In the genomic region with DNA sequence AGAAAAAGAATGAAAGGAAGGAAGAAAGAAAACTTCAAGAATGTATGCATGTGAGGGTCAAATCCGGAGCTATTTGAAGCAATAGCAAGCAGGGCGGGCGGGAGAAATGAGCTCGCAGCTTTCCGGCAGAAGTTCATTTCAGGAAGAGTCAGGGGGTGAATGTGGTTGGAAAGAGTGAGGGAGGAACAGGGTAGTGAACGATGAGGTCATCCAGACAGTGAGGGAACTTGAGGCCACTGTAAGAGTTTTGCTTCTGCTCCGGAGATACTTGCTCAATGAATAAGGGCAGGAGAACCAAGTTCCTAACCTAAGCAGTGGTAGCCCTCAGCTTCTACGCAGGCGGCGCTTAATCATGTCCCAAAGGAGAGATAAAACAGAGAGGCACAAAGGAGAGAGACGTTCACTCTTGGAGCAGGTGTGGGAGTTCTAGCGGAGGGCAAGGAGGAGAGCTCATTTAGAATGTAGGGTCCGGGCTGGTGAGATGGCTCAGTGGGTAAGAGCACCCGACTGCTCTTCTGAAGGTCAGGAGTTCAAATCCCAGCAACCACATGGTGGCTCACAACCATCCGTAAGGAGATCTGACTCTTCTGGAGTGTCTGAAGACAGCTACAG, we compare ENCODE assay signal across 7 mouse cellular contexts. TPM values are rescaled to one million over a fixed set of nuclear protein-coding genes. Genes with fewer than 3 reads are reported as not detected.
DNase-seq lines count a peak whose midpoint lies in the region; ATAC-seq and TF ChIP-seq lines count a peak whose summit lies in the region.

No protein-coding gene starts in this region.

- peak; percentile 77 for ATAC-seq in common myeloid progenitor, adult 5-6 weeks (replicated peaks; ENCODE audit: low read depth, poor library complexity, severe bottlenecking)
- peak; percentile 65 for ATAC-seq in neutrophil, adult 5-6 weeks (ENCODE audit: extremely low read depth, insufficient number of reproducible peaks, low FRiP score, poor library complexity, severe bottlenecking)

- TF ChIP-seq POLR2A in lung, adult 2 months (IDR thresholded peaks at IDR 0.05; ENCODE audit: borderline replicate concordance, extremely low read depth, low read depth, low read length), result no peak

- peak; percentile 28 for DNase-seq in lung, adult 2 months
- DNase-seq in lung, postnatal 25 days (ENCODE audit: low spot score), result no peak
- DNase-seq in induced T-regulatory cell, adult 2 months (ENCODE audit: low read depth), result peak; percentile 62
- no peak for DNase-seq in gastrocnemius, adult 8-10 months (ENCODE audit: low spot score in 2 of 2)
- no peak for DNase-seq in spleen, postnatal 36 days (ENCODE audit: low spot score in 2 of 2)

- H3K4me3 ChIP-seq in lung, adult 2 months (replicated peaks; ENCODE audit: extremely low read depth, low read depth, low read length), result no peak overlapping the region

- WGBS in lung, adult 2 months, result 14% methylated on average over 15 of the region's 15 CpGs

- peaks cover 36% of the 10 kb centered on the region for H3K4me1 ChIP-seq in lung, adult 2 months (ENCODE audit: control insufficient read depth, insufficient read depth, low read length)

- TF ChIP-seq CTCF in lung, adult 2 months (IDR thresholded peaks at IDR 0.05; ENCODE audit: insufficient read depth, low read length), result no peak

RNA-seq across cellular contexts. Expression of gene Trim8, which starts 21.0 kb away (rescaled TPM):
- 87.2 and 115 TPM in 2 replicates for polyA plus RNA-seq in lung, adult 2 months (2012; rRNA removed)
- 17.7 and 30.3 TPM in 2 replicates for total RNA-seq in common myeloid progenitor, adult 5-6 weeks (2017)
- total RNA-seq in neutrophil, adult 5-6 weeks (2017), result 36.7 and 47.5 TPM in 2 replicates
- 10 to 100 TPM; 22.0 to 24.0 (median 22.7) TPM for total RNA-seq in gastrocnemius, adult 8-10 months (2022)

RNA-seq across cellular contexts. Expression of gene Arl3, which starts 50.5 kb away (rescaled TPM):
- 21.5 and 27.1 TPM in 2 replicates for polyA plus RNA-seq in lung, adult 2 months (2012; rRNA removed)
- 25.5 and 27.3 TPM in 2 replicates for total RNA-seq in common myeloid progenitor, adult 5-6 weeks (2017)
- total RNA-seq in neutrophil, adult 5-6 weeks (2017), result 26.3 and 31.1 TPM in 2 replicates
- total RNA-seq in gastrocnemius, adult 8-10 months (2022), result 10 to 100 TPM; 51.1 to 76.4 (median 62.8) TPM

RNA-seq across cellular contexts. Expression of gene Sfxn2, which starts 50.6 kb away (rescaled TPM):
- polyA plus RNA-seq in lung, adult 2 months (2012; rRNA removed), result 3.8 and 6.5 TPM in 2 replicates
- 8.9 and 13.3 TPM in 2 replicates for total RNA-seq in common myeloid progenitor, adult 5-6 weeks (2017)
- total RNA-seq in neutrophil, adult 5-6 weeks (2017), result 20.3 and 21.1 TPM in 2 replicates
- total RNA-seq in gastrocnemius, adult 8-10 months (2022), result 1 to 10 TPM; 1.6 to 3.0 (median 2.8) TPM

Comparison
In these comparisons a context has a peak if more than half of its experiments do, and no peak if none do; other contexts are left out.
1. DNase-seq: peak in lung, adult 2 months (single experiment) and induced T-regulatory cell, adult 2 months (single experiment); none in lung, postnatal 25 days (single experiment), gastrocnemius, adult 8-10 months (0 of 2) and spleen, postnatal 36 days (0 of 2).